Mouse (Mus musculus) hindbrain, postnatal 0 days (tissue): ENCODE data around the gene Gart. TPM values are rescaled to one million over a fixed set of nuclear protein-coding genes. Genes with fewer than 3 reads are reported as not detected.

ENCODE experiments used
- ATAC-seq: fragments of 200-750 bp; cut with Nextera tagmentation; 2 replicates; pipeline ENCODE4 v1.8.0; 2017; ENCODE audit warnings: mild to moderate bottlenecking, moderate TSS enrichment, moderate library complexity
- DNase-seq: peaks from one replicate; pipeline ENCODE4 v3.0.0-alpha.2; 2015; ENCODE audit warnings: low spot score
- H3K27ac ChIP-seq: fragments of 300-500 bp; sonication (generic); 2 replicates; pipeline ENCODE4 v1.5.1; 2014; ENCODE audit warnings: mild to moderate bottlenecking
- H3K27me3 ChIP-seq: fragments of 300-500 bp; sonication (generic); 2 replicates; pipeline ENCODE4 v1.6.1; 2014; ENCODE audit warnings: low read length, mixed read lengths; ENCODE audit not compliant: insufficient read depth
- H3K36me3 ChIP-seq: fragments of 300-500 bp; sonication (generic); 2 replicates; pipeline ENCODE4 v1.6.1; 2014; ENCODE audit warnings: low read length, mixed read lengths; ENCODE audit not compliant: insufficient read depth
- H3K4me1 ChIP-seq: fragments of 300-500 bp; sonication (generic); 2 replicates; pipeline ENCODE4 v1.6.1; 2014; ENCODE audit warnings: antibody characterized with exemption, low read length, mixed read lengths; ENCODE audit not compliant: insufficient read depth
- H3K4me2 ChIP-seq: fragments of 300-500 bp; sonication (generic); 2 replicates; pipeline ENCODE4 v1.6.1; 2014; ENCODE audit warnings: low read depth, mild to moderate bottlenecking, low read length, moderate library complexity, mixed read lengths
- H3K4me3 ChIP-seq: fragments of 300-500 bp; sonication (generic); 2 replicates; pipeline ENCODE4 v1.5.1; 2014; ENCODE audit warnings: low read length
- H3K9ac ChIP-seq: fragments of 300-500 bp; sonication (generic); replicated peaks from 2 replicates; pipeline ENCODE4 v1.6.1; 2014; ENCODE audit warnings: mild to moderate bottlenecking, low read length, moderate library complexity, mixed read lengths
- H3K9me3 ChIP-seq: fragments of 300-500 bp; sonication (generic); 2 replicates; pipeline ENCODE4 v1.6.1; 2016; ENCODE audit warnings: low read length, mixed read lengths
- CTCF ChIP-seq: IDR thresholded peaks from 2 replicates; pipeline ENCODE4 v1.5.1; 2016; ENCODE audit warnings: antibody characterized with exemption, control low read depth, low read depth
- WGBS: fragments of 180-500 bp; shearing (Covaris S2); extraction: QIAGEN DNeasy Blood & Tissue Kit; methylation state at CpG from one replicate; pipeline ENCODE4 v1.1.7; 2014; 5-methylcytosine and 5-hydroxymethylcytosine counted together
- polyA plus RNA-seq: library from polyadenylated mRNA; unstranded; fragments of >200 nt; fragmentation: Nextera tagmentation; extraction: Ambion mirVana; gene quantifications from 2 replicates; pipeline ENCODE4 v1.2.1, GENCODE M21; 2015
- total RNA-seq: library from RNA; depleted of rRNA; stranded (reverse); fragments of >200 nt; gene quantifications from 2 replicates; pipeline ENCODE4 v1.2.3, GENCODE M21; 2014

Gart gene
- total and polyA plus RNA-seq, 2 experiments from 2014 or later: 40.9 to 46.2 TPM

GRCm38 (mm10) chr16:91686369-91686768, 39.6 kb upstream of the Gart start:
- DNase-seq: no peak
- Histone ChIP-seq H3K36me3 (peaks cover 39% of the 10 kb centered on the region), H3K9me3 (no peaks in the 10 kb centered on the region), H3K27me3 (no peaks in the 10 kb centered on the region), H3K9ac (no peak overlapping the region), H3K27ac (no peak overlapping the region), H3K4me1 (no peaks in the 10 kb centered on the region), H3K4me2 (no peak overlapping the region), H3K4me3 (no peak overlapping the region)
- TF ChIP-seq CTCF: no peak
- ATAC-seq: no peak
- WGBS: 85% methylated on average over 5 of the region's 5 CpGs

- no peak for TF ChIP-seq CTCF
- Histone ChIP-seq H3K4me3 (no peak overlapping the region), H3K4me1 (no peaks in the 10 kb centered on the region), H3K9ac (no peak overlapping the region), H3K4me2 (no peak overlapping the region), H3K36me3 (peaks cover 35% of the 10 kb centered on the region), H3K27ac (no peak overlapping the region), H3K27me3 (no peaks in the 10 kb centered on the region), H3K9me3 (no peaks in the 10 kb centered on the region)
- ATAC-seq (no peak), DNase-seq (no peak)
- WGBS: 90% methylated on average over 5 of the region's 5 CpGs
Observed at GRCm38 (mm10) chr16:91685526-91685925, 38.8 kb upstream of the Gart start.

- H3K4me3 ChIP-seq: no peak overlapping the region
- H3K4me1 ChIP-seq: no peaks in the 10 kb centered on the region
- WGBS: 83% methylated on average over 5 of the region's 5 CpGs
- H3K36me3 ChIP-seq: peaks cover 54% of the 10 kb centered on the region
- no peaks in the 10 kb centered on the region for H3K27me3 ChIP-seq
- DNase-seq: no peak
- H3K27ac ChIP-seq: no peak overlapping the region
- no peak overlapping the region for H3K4me2 ChIP-seq
- no peak for ATAC-seq
- H3K9ac ChIP-seq: no peak overlapping the region
- H3K9me3 ChIP-seq: no peaks in the 10 kb centered on the region
- TF ChIP-seq CTCF: no peak
Observed at GRCm38 (mm10) chr16:91680656-91681055, 33.9 kb upstream of the Gart start.

GRCm38 (mm10) chr16:91678147-91678911, 31.6 kb upstream of the Gart start:
- Histone ChIP-seq H3K9me3 (no peaks in the 10 kb centered on the region), H3K4me3 (no peak overlapping the region), H3K27me3 (no peaks in the 10 kb centered on the region), H3K9ac (no peak overlapping the region), H3K4me1 (no peaks in the 10 kb centered on the region), H3K36me3 (peaks cover 45% of the 10 kb centered on the region), H3K4me2 (no peak overlapping the region), H3K27ac (no peak overlapping the region)
- DNase-seq: no peak
- no peak for ATAC-seq
- TF ChIP-seq CTCF: no peak
- 91% methylated on average over 5 of the region's 5 CpGs for WGBS

GRCm38 (mm10) chr16:91674500-91674899, 27.7 kb upstream of the Gart start:
- no peak for DNase-seq
- ATAC-seq: no peak
- Histone ChIP-seq H3K27ac (no peak overlapping the region), H3K27me3 (no peaks in the 10 kb centered on the region), H3K36me3 (peaks cover 62% of the 10 kb centered on the region), H3K4me3 (no peak overlapping the region), H3K9me3 (no peaks in the 10 kb centered on the region), H3K4me2 (no peak overlapping the region), H3K4me1 (no peaks in the 10 kb centered on the region), H3K9ac (no peak overlapping the region)
- no peak for TF ChIP-seq CTCF
- 86% methylated on average over 4 of the region's 4 CpGs for WGBS

GRCm38 (mm10) chr16:91663795-91664194, 17.0 kb upstream of the Gart start:
- Histone ChIP-seq H3K27ac (no peak overlapping the region), H3K4me3 (no peak overlapping the region), H3K27me3 (no peaks in the 10 kb centered on the region), H3K4me2 (no peak overlapping the region), H3K9me3 (no peaks in the 10 kb centered on the region), H3K4me1 (no peaks in the 10 kb centered on the region), H3K9ac (no peak overlapping the region), H3K36me3 (peaks cover 53% of the 10 kb centered on the region)
- no peak for TF ChIP-seq CTCF
- 96% methylated on average over 3 of the region's 3 CpGs for WGBS
- no peak for DNase-seq
- no peak for ATAC-seq

- 92% methylated on average over 16 of the region's 16 CpGs for WGBS
- ATAC-seq (no peak), DNase-seq (no peak)
- Histone ChIP-seq H3K4me2 (no peak overlapping the region), H3K4me1 (no peaks in the 10 kb centered on the region), H3K36me3 (peaks cover 68% of the 10 kb centered on the region), H3K4me3 (no peak overlapping the region), H3K9me3 (no peaks in the 10 kb centered on the region), H3K27ac (no peak overlapping the region), H3K27me3 (no peaks in the 10 kb centered on the region), H3K9ac (no peak overlapping the region)
- no peak for TF ChIP-seq CTCF
Observed at GRCm38 (mm10) chr16:91662336-91662735, 15.6 kb upstream of the Gart start.
